Mouse (Mus musculus): ENCODE results near the gene Zic5. TPM values are rescaled to one million over a fixed set of nuclear protein-coding genes. Genes with fewer than 3 reads are reported as not detected.

The Zic5 gene
- total and polyA plus RNA-seq, 2 experiments from 2014 or later: 31.0 to 51.3 TPM

DNA sequence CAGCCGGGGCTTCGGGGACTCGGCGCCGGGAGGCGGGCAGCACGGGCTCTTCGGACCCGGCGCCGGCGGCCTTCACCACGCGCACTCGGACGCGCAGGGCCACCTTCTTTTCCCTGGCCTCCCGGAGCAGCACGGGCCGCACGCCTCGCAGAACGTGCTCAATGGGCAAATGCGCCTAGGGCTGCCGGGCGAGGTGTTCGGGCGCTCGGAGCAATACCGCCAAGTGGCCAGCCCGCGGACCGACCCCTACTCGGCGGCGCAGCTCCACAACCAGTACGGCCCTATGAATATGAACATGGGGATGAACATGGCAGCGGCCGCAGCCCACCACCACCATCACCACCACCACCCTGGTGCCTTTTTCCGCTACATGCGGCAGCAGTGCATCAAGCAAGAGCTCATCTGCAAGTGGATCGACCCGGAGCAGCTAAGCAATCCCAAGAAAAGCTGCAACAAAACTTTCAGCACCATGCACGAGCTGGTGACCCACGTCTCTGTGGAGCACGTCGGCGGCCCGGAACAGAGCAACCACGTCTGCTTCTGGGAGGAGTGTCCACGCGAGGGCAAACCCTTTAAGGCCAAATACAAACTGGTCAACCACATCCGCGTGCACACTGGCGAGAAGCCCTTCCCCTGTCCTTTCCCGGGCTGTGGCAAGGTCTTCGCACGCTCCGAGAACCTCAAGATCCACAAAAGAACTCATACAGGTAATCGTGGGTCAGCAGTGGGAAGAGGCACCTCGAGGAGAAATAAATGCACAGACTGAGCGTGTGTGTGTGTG is 10.8 kb upstream of the Zic5 start:
- DNase-seq (ENCODE audit: low spot score) (peak; percentile 34), ATAC-seq (no peak)
- WGBS: under 1% methylated on average over 62 of the region's 62 CpGs
- Histone ChIP-seq H3K4me1 (ENCODE audit: insufficient read depth, low read length) (no peaks in the 10 kb centered on the region), H3K9ac (replicated peaks; ENCODE audit: low read length) (peak overlapping the region; percentile 89), H3K4me2 (ENCODE audit: low read depth, low read length) (peak overlapping the region; percentile 68), H3K27me3 (ENCODE audit: insufficient read depth, low read length) (no peaks in the 10 kb centered on the region), H3K4me3 (ENCODE audit: low read length) (peak overlapping the region; percentile 60), H3K27ac (peak overlapping the region; percentile 89), H3K36me3 (ENCODE audit: insufficient read depth, low read length) (no peaks in the 10 kb centered on the region; the same call in 1 of the 2 replicates), H3K9me3 (ENCODE audit: low read length) (no peaks in the 10 kb centered on the region)
- no peak for TF ChIP-seq CTCF (IDR thresholded peaks at IDR 0.05; ENCODE audit: low read depth)

- H3K36me3 ChIP-seq (ENCODE audit: insufficient read depth, low read length): no peaks in the 10 kb centered on the region; the same call in 1 of the 2 replicates
- 0 out of 2 replicates have a peak, but pooled peaks cover 5% of the 10 kb centered on the region for H3K27me3 ChIP-seq (ENCODE audit: insufficient read depth, low read length)
- peak overlapping the region; percentile 60 for H3K4me3 ChIP-seq (ENCODE audit: low read length)
- H3K4me2 ChIP-seq (ENCODE audit: low read depth, low read length): peak overlapping the region; percentile 68
- ATAC-seq (no peak), DNase-seq (ENCODE audit: low spot score) (peak; percentile 46)
- peak overlapping the region; percentile 89 for H3K27ac ChIP-seq
- TF ChIP-seq CTCF (IDR thresholded peaks at IDR 0.05; ENCODE audit: low read depth): no peak
- no peaks in the 10 kb centered on the region for H3K9me3 ChIP-seq (ENCODE audit: low read length)
- 1% methylated on average over 43 of the region's 65 CpGs for WGBS
- no peaks in the 10 kb centered on the region for H3K4me1 ChIP-seq (ENCODE audit: insufficient read depth, low read length)
- H3K9ac ChIP-seq (replicated peaks; ENCODE audit: low read length): peak overlapping the region; percentile 89
Measured at GRCm38 (mm10) chr14:122475557-122476040, 10.1 kb upstream of the Zic5 start.

DNA sequence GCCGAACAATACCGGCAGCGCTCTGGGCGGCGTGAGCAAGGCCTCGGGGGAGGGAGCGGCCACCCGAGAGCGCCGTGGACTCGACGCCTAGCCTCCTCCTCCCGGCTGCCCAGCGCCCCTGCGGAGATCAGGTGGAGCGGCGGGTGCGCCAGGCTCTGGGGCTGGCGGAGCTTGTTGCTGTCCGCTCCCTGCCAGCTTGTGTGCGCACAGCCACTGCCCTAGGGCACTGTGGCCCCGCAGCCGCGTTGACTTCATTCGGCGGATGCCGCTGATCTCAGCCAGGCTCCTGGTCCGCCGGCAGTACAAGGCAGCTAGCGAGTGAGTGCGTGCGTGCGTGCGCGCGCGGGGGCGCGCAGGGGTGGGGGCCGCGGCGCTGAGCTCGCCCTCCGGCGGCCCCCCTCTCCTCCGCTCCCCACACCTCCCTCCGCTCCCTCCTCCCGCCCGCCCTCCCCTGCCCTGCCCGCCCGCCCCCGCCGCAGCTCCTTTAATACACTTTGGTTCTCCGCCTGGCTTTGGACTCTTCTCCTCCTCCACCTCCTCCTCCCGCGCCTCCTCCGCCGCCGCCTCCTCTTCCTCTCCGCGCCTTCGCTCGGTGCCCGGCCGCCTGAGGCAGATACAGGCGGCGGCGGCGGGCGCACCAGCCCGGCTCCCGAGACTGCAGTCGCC is 9.5 kb upstream of the Zic5 start, which contains the start of gene Zic2:
Zic2 (plus strand) TSS at position 545 of the 666 bp plus-strand sequence.
- H3K27ac ChIP-seq: peak within 1 kb of the TSS; percentile 89
- ATAC-seq (peak; percentile 81), DNase-seq (ENCODE audit: low spot score) (peak; percentile 88)
- H3K36me3 ChIP-seq (ENCODE audit: insufficient read depth, low read length): no peaks in the 10 kb centered on the region; the same call in 1 of the 2 replicates
- H3K9ac ChIP-seq (replicated peaks; ENCODE audit: low read length): peak within 1 kb of the TSS; percentile 89
- WGBS: 4% methylated on average over 48 of the region's 73 CpGs
- no peak for TF ChIP-seq CTCF (IDR thresholded peaks at IDR 0.05; ENCODE audit: low read depth)
- no peaks in the 10 kb centered on the region for H3K9me3 ChIP-seq (ENCODE audit: low read length)
- H3K4me3 ChIP-seq (ENCODE audit: low read length): peak within 1 kb of the TSS; percentile 60
- 0 out of 2 replicates have a peak, but pooled peaks cover 5% of the 10 kb centered on the region for H3K27me3 ChIP-seq (ENCODE audit: insufficient read depth, low read length)
- no peaks in the 10 kb centered on the region for H3K4me1 ChIP-seq (ENCODE audit: insufficient read depth, low read length)
- H3K4me2 ChIP-seq (ENCODE audit: low read depth, low read length): peak within 1 kb of the TSS; percentile 68

DNA sequence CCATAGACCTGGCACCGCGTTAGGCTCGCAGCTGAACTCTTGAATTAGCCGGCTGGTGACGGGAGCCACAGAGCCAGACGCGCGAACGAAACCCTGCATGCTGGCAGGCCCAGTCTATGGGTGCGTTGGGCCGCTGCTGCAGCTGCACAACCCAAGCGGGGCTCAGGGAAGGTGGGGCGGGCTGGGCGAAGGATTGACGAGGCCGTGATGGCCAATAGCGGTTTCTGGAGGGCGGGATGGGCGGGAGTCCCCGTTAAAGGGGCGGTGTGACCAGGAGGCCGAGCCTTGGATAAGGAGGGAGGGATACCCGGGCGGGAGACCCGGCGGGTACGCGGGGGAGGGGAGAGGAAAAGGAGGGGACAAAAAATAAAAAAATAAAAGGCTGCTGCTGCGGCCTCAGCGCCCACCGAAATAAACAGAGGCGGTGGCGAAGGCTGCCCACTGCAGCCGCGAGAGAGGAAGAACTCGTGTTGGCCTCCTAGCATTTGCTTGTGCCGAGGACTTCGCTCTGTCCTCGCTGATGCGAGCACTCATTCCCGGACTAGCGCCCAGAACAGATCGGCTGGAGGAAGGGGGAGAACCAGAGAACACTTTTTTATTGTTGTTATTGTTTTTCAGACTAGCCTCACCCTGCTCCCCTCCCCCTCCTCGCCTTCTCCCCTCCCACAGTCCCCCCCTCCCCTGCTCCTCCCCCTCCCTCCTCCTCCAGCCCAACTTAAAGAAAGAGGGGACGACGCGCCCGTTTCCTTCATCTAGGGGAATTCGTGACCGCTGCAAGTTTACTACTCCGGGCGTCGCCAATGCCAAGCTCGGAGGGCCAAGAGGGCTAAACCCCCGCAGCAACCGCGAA is 8.8 kb upstream of the Zic5 start:
- Histone ChIP-seq H3K4me3 (ENCODE audit: low read length) (peak overlapping the region; percentile 60), H3K36me3 (ENCODE audit: insufficient read depth, low read length) (no peaks in the 10 kb centered on the region; the same call in 1 of the 2 replicates), H3K9ac (replicated peaks; ENCODE audit: low read length) (peak overlapping the region; percentile 89), H3K4me1 (ENCODE audit: insufficient read depth, low read length) (no peaks in the 10 kb centered on the region), H3K9me3 (ENCODE audit: low read length) (no peaks in the 10 kb centered on the region), H3K27ac (peak overlapping the region; percentile 89), H3K27me3 (ENCODE audit: insufficient read depth, low read length) (0 out of 2 replicates have a peak, but pooled peaks cover 12% of the 10 kb centered on the region), H3K4me2 (ENCODE audit: low read depth, low read length) (peak overlapping the region; percentile 68)
- peak; percentile 90 for ATAC-seq
- WGBS: 1% methylated on average over 56 of the region's 57 CpGs
- no peak for TF ChIP-seq CTCF (IDR thresholded peaks at IDR 0.05; ENCODE audit: low read depth)
- peak; percentile 91 for DNase-seq (ENCODE audit: low spot score)

DNA sequence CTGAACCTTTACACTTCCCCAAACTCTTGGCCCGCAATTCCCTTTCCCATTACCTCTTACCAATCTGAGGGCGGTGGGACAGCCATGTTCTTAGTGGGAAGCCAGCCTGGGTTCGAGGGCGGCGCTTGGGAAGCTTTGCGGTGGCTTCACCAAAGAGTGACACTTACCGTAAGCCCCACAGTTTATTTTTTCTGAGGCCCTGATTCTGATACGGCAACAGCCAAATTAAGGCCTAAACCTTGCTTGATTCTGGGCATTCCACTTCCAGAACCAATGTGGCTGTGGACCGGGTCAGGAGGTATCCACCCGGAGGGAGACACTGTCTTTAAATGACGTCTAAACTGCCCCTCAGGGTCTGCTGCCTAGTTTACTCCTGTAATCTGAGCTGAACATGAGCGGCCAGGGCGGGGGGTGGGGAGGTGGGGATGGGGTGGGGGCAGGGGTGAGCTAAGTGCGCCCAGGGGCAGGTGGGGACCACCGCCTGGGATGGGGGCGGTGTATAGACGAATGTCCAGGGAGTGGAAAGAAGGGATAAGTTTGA is 7.8 kb upstream of the Zic5 start:
- 10% methylated on average over 17 of the region's 17 CpGs for WGBS
- peak overlapping the region; percentile 68 for H3K4me2 ChIP-seq (ENCODE audit: low read depth, low read length)
- no peak for ATAC-seq
- H3K4me3 ChIP-seq (ENCODE audit: low read length): peak overlapping the region; percentile 60
- no peaks in the 10 kb centered on the region for H3K9me3 ChIP-seq (ENCODE audit: low read length)
- no peak for TF ChIP-seq CTCF (IDR thresholded peaks at IDR 0.05; ENCODE audit: low read depth)
- no peaks in the 10 kb centered on the region for H3K4me1 ChIP-seq (ENCODE audit: insufficient read depth, low read length)
- 0 out of 2 replicates have a peak, but pooled peaks cover 19% of the 10 kb centered on the region for H3K27me3 ChIP-seq (ENCODE audit: insufficient read depth, low read length)
- H3K9ac ChIP-seq (replicated peaks; ENCODE audit: low read length): peak overlapping the region; percentile 56
- DNase-seq (ENCODE audit: low spot score): peak; percentile 49
- no peaks in the 10 kb centered on the region; the same call in 1 of the 2 replicates for H3K36me3 ChIP-seq (ENCODE audit: insufficient read depth, low read length)
- peak overlapping the region; percentile 89 for H3K27ac ChIP-seq

Data from hindbrain, postnatal 0 days (tissue).